Mouse (Mus musculus): ENCODE data around the gene Gnao1. TPM values are rescaled to one million over a fixed set of nuclear protein-coding genes. Genes with fewer than 3 reads are reported as not detected.

Gnao1 gene
- polyA plus RNA-seq, 1 experiment from 2014 or later: 267 TPM

- no peaks in the 10 kb centered on the region for H3K27me3 ChIP-seq
- H3K4me3 ChIP-seq: no peak overlapping the region
- no peak overlapping the region for H3K27ac ChIP-seq (replicated peaks)
- no peak for ATAC-seq (ENCODE audit: low FRiP score, low read depth)
- peaks cover 34% of the 10 kb centered on the region for H3K36me3 ChIP-seq
- H3K4me2 ChIP-seq: no peak overlapping the region
- H3K9ac ChIP-seq: no peak overlapping the region
- 86% methylated on average over 4 of the region's 4 CpGs for WGBS
- no peaks in the 10 kb centered on the region for H3K9me3 ChIP-seq
- H3K4me1 ChIP-seq (replicated peaks): peaks cover 28% of the 10 kb centered on the region
Observed at GRCm38 (mm10) chr8:93819929-93820328, 10.2 kb downstream of the Gnao1 start.

- no peak for ATAC-seq (ENCODE audit: low FRiP score, low read depth)
- H3K9me3 ChIP-seq: no peaks in the 10 kb centered on the region
- no peak overlapping the region for H3K9ac ChIP-seq
- no peak overlapping the region for H3K4me3 ChIP-seq
- H3K36me3 ChIP-seq: peaks cover 37% of the 10 kb centered on the region
- H3K4me2 ChIP-seq: no peak overlapping the region
- no peaks in the 10 kb centered on the region for H3K27me3 ChIP-seq
- WGBS: 93% methylated on average over 7 of the region's 7 CpGs
- H3K4me1 ChIP-seq (replicated peaks): peaks cover 14% of the 10 kb centered on the region
- H3K27ac ChIP-seq (replicated peaks): no peak overlapping the region
Observed at GRCm38 (mm10) chr8:93821327-93821726, 11.6 kb downstream of the Gnao1 start.

GRCm38 (mm10) chr8:93825317-93825716, 15.6 kb downstream of the Gnao1 start:
- Histone ChIP-seq H3K9ac (no peak overlapping the region), H3K4me3 (no peak overlapping the region), H3K27ac (replicated peaks) (no peak overlapping the region), H3K27me3 (no peaks in the 10 kb centered on the region), H3K4me1 (replicated peaks) (peaks cover 15% of the 10 kb centered on the region), H3K36me3 (peaks cover 16% of the 10 kb centered on the region), H3K9me3 (no peaks in the 10 kb centered on the region), H3K4me2 (no peak overlapping the region)
- ATAC-seq (ENCODE audit: low FRiP score, low read depth): no peak
- 64% methylated on average over 4 of the region's 4 CpGs for WGBS

GRCm38 (mm10) chr8:93830626-93831025, 20.9 kb downstream of the Gnao1 start:
- no peaks in the 10 kb centered on the region for H3K27me3 ChIP-seq
- H3K4me2 ChIP-seq: no peak overlapping the region
- H3K9ac ChIP-seq: no peak overlapping the region
- H3K27ac ChIP-seq (replicated peaks): peak overlapping the region; percentile 64
- 59% methylated on average over 3 of the region's 3 CpGs for WGBS
- peaks cover 59% of the 10 kb centered on the region for H3K4me1 ChIP-seq (replicated peaks)
- 0 out of 2 replicates have a peak, but pooled peaks cover 4% of the 10 kb centered on the region for H3K36me3 ChIP-seq
- no peaks in the 10 kb centered on the region for H3K9me3 ChIP-seq
- ATAC-seq (ENCODE audit: low FRiP score, low read depth): no peak
- no peak overlapping the region for H3K4me3 ChIP-seq

GRCm38 (mm10) chr8:93835771-93836170, 26.0 kb downstream of the Gnao1 start:
- H3K4me1 ChIP-seq (replicated peaks): peaks cover 95% of the 10 kb centered on the region
- no peaks in the 10 kb centered on the region for H3K9me3 ChIP-seq
- 52% methylated on average over 5 of the region's 5 CpGs for WGBS
- H3K27me3 ChIP-seq: no peaks in the 10 kb centered on the region
- H3K36me3 ChIP-seq: 0 out of 2 replicates have a peak, but pooled peaks cover 5% of the 10 kb centered on the region
- no peak overlapping the region for H3K27ac ChIP-seq (replicated peaks)
- no peak overlapping the region for H3K4me3 ChIP-seq
- H3K9ac ChIP-seq: no peak overlapping the region
- H3K4me2 ChIP-seq: no peak overlapping the region
- no peak for ATAC-seq (ENCODE audit: low FRiP score, low read depth)

GRCm38 (mm10) chr8:93839113-93839512, 29.3 kb downstream of the Gnao1 start:
- no peak overlapping the region for H3K4me3 ChIP-seq
- H3K9me3 ChIP-seq: no peaks in the 10 kb centered on the region
- H3K27me3 ChIP-seq: no peaks in the 10 kb centered on the region
- no peak overlapping the region for H3K27ac ChIP-seq (replicated peaks)
- H3K4me2 ChIP-seq: no peak overlapping the region
- 0 out of 2 replicates have a peak, but pooled peaks cover 5% of the 10 kb centered on the region for H3K36me3 ChIP-seq
- ATAC-seq (ENCODE audit: low FRiP score, low read depth): no peak
- peaks cover 95% of the 10 kb centered on the region for H3K4me1 ChIP-seq (replicated peaks)
- H3K9ac ChIP-seq: no peak overlapping the region
- 28% methylated on average over 8 of the region's 8 CpGs for WGBS

- WGBS: 71% methylated on average over 4 of the region's 4 CpGs
- Histone ChIP-seq H3K4me2 (no peak overlapping the region), H3K27ac (replicated peaks) (peak overlapping the region; percentile 27; the same call in 1 of the 2 replicates), H3K9ac (no peak overlapping the region), H3K9me3 (no peaks in the 10 kb centered on the region), H3K4me1 (replicated peaks) (peaks cover 92% of the 10 kb centered on the region), H3K4me3 (no peak overlapping the region), H3K36me3 (0 out of 2 replicates have a peak, but pooled peaks cover 5% of the 10 kb centered on the region), H3K27me3 (no peaks in the 10 kb centered on the region)
- peak; percentile 0; the same call in 1 of the 2 replicates for ATAC-seq (ENCODE audit: low FRiP score, low read depth)
Observed at GRCm38 (mm10) chr8:93840486-93840885, 30.7 kb downstream of the Gnao1 start.

- Histone ChIP-seq H3K9me3 (no peaks in the 10 kb centered on the region), H3K4me1 (replicated peaks) (peaks cover 86% of the 10 kb centered on the region), H3K36me3 (0 out of 2 replicates have a peak, but pooled peaks cover 5% of the 10 kb centered on the region), H3K4me3 (no peak overlapping the region), H3K27ac (replicated peaks) (peak overlapping the region; percentile 27), H3K9ac (no peak overlapping the region), H3K4me2 (no peak overlapping the region), H3K27me3 (no peaks in the 10 kb centered on the region)
- ATAC-seq (ENCODE audit: low FRiP score, low read depth): peak; percentile 59
- 18% methylated on average over 10 of the region's 10 CpGs for WGBS
Observed at GRCm38 (mm10) chr8:93840956-93841752, 31.4 kb downstream of the Gnao1 start.

- Histone ChIP-seq H3K36me3 (no peaks in the 10 kb centered on the region), H3K27ac (replicated peaks) (no peak overlapping the region), H3K27me3 (no peaks in the 10 kb centered on the region), H3K9ac (no peak overlapping the region), H3K4me2 (no peak overlapping the region), H3K4me1 (replicated peaks) (peaks cover 73% of the 10 kb centered on the region), H3K9me3 (no peaks in the 10 kb centered on the region), H3K4me3 (no peak overlapping the region)
- 89% methylated on average over 4 of the region's 4 CpGs for WGBS
- ATAC-seq (ENCODE audit: low FRiP score, low read depth): no peak
Observed at GRCm38 (mm10) chr8:93842574-93842973, 32.8 kb downstream of the Gnao1 start.

GRCm38 (mm10) chr8:93843858-93844502, 34.2 kb downstream of the Gnao1 start:
- Histone ChIP-seq H3K9me3 (no peaks in the 10 kb centered on the region), H3K36me3 (no peaks in the 10 kb centered on the region), H3K4me1 (replicated peaks) (peaks cover 59% of the 10 kb centered on the region), H3K9ac (no peak overlapping the region), H3K4me3 (no peak overlapping the region), H3K27me3 (no peaks in the 10 kb centered on the region), H3K27ac (replicated peaks) (0 out of 2 replicates have a peak overlapping the region, but pooled peaks have one; percentile 15), H3K4me2 (no peak overlapping the region)
- WGBS: 45% methylated on average over 12 of the region's 12 CpGs
- ATAC-seq (ENCODE audit: low FRiP score, low read depth): no peak

- Histone ChIP-seq H3K36me3 (no peaks in the 10 kb centered on the region), H3K9me3 (no peaks in the 10 kb centered on the region), H3K27me3 (no peaks in the 10 kb centered on the region), H3K4me3 (no peak overlapping the region), H3K9ac (no peak overlapping the region), H3K4me2 (no peak overlapping the region), H3K27ac (replicated peaks) (no peak overlapping the region), H3K4me1 (replicated peaks) (peaks cover 47% of the 10 kb centered on the region)
- no peak for ATAC-seq (ENCODE audit: low FRiP score, low read depth)
- 77% methylated on average over 1 of the region's 1 CpGs for WGBS
Observed at GRCm38 (mm10) chr8:93845186-93845585, 35.4 kb downstream of the Gnao1 start.

GRCm38 (mm10) chr8:93852087-93852645, 42.4 kb downstream of the Gnao1 start:
- no peak for ATAC-seq (ENCODE audit: low FRiP score, low read depth)
- 81% methylated on average over 11 of the region's 11 CpGs for WGBS
- H3K9me3 ChIP-seq: no peaks in the 10 kb centered on the region

More at GRCm38 (mm10) chr8:93852087-93852645, 42.4 kb downstream of the Gnao1 start:
- no peak overlapping the region for H3K4me2 ChIP-seq
- H3K9ac ChIP-seq: no peak overlapping the region
- no peaks in the 10 kb centered on the region for H3K36me3 ChIP-seq
- no peak overlapping the region for H3K27ac ChIP-seq (replicated peaks)
- H3K27me3 ChIP-seq: no peaks in the 10 kb centered on the region
- H3K4me3 ChIP-seq: no peak overlapping the region
- H3K4me1 ChIP-seq (replicated peaks): peaks cover 11% of the 10 kb centered on the region
